Mouse (Mus musculus): ENCODE data around the gene Ctrb1.

DNA sequence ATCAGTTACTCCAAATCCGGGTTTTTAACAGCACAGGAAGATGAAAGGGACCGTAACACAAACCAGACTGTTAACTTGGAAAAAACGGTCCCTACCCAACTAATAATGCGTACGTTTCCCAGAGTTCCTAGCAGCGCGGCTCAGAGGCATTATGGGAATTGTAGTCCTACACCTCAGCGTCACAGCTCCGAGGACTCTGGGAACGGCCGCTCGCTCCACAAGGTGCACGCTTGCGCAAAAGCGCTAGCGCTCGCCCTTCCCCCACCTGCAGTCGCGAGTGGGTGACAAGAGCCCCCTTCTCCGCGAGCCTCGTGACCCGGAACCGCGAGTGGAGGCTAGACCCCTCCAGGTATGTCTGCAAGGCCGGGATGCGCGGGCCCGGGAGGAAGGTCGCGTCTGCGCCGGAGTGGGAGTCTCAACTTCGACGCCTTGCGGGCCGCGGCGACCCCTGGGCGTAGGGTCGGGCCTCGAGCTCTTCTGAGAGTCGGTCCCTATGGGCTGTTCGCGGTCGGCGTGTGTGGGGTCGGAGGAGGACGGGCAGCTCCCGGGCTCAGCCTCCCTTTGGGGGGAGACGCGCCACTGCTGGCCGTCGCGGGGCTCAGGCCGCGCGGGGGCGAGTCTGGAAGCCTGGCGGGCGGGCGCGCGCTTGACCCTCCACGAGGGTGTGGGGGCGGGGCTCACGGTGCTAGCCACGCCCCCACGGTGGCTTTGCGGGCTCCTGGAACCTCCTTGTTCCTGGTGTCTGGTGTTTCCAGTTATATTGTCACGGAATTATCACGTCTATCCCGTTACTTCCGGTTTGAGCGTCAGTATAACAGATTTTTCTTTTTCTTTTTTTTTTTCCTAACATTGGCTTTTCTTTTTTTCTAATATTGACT lies 47.3 kb downstream of the Ctrb1 start, which contains the start of gene Zfp1:
- no peak for TF ChIP-seq CTCF (IDR thresholded peaks at IDR 0.05; ENCODE audit: low read depth)
- TF ChIP-seq EP300 (IDR thresholded peaks at IDR 0.05; ENCODE audit: low read depth) = peak; percentile 31; the same call in 1 of the 2 replicates

Data from liver, postnatal 0 days (tissue).